In genomic region chr12:81324116-81324515, GRCm38 (mm10) we compare ENCODE assay signal across 25 mouse cellular contexts. TPM values are rescaled to one million over a fixed set of nuclear protein-coding genes. Genes with fewer than 3 reads are reported as not detected.
A peak's percentile ranks its signal among the peaks of the same experiment; 100 is the strongest.
DNase-seq lines count a peak whose midpoint lies in the region; ATAC-seq lines count a peak whose summit lies in the region.
"Had no signal": no experiment of that assay in that cellular context is flagged by ENCODE, and none has a peak within 500 bp of the region (broad histone marks: within the 10 kb centered on the region; RNA-seq: fewer than 3 reads in every experiment).

No protein-coding gene starts in this region.

- 91% methylated on average over 3 of the region's 3 CpGs for WGBS in neural tube, embryonic 15.5 days
- 83% methylated on average over 3 of the region's 3 CpGs for WGBS in heart, embryonic 12.5 days

- H3K27me3 ChIP-seq in neural tube, embryonic 15.5 days (replicated peaks), result no peaks in the 10 kb centered on the region
- peaks cover 11% of the 10 kb centered on the region; the same call in 1 of the 2 replicates for H3K27me3 ChIP-seq in heart, embryonic 12.5 days (replicated peaks)
- H3K27me3 ChIP-seq: embryonic facial prominence, embryonic 15.5 days had no signal

- H3K36me3 ChIP-seq in neural tube, embryonic 15.5 days, result no peaks in the 10 kb centered on the region
- H3K36me3 ChIP-seq in heart, embryonic 12.5 days, result no peaks in the 10 kb centered on the region
- H3K36me3 ChIP-seq: embryonic facial prominence, embryonic 15.5 days; heart, embryonic 15.5 days; liver, embryonic 12.5 days had no signal

- no peak overlapping the region for H3K4me2 ChIP-seq in neural tube, embryonic 15.5 days
- H3K4me2 ChIP-seq in heart, embryonic 12.5 days, result no peak overlapping the region
- H3K4me2 ChIP-seq: embryonic facial prominence, embryonic 15.5 days; heart, embryonic 15.5 days; liver, embryonic 12.5 days had no signal

- H3K4me3 ChIP-seq in neural tube, embryonic 15.5 days (replicated peaks), result no peak overlapping the region
- H3K4me3 ChIP-seq in heart, embryonic 12.5 days, result no peak overlapping the region
- H3K4me3 ChIP-seq: embryonic facial prominence, embryonic 15.5 days; heart, adult 2 months; heart, embryonic 15.5 days; liver, embryonic 12.5 days had no signal

- H3K9me3 ChIP-seq in neural tube, embryonic 15.5 days (replicated peaks), result no peaks in the 10 kb centered on the region
- no peaks in the 10 kb centered on the region for H3K9me3 ChIP-seq in heart, embryonic 12.5 days (replicated peaks)
- H3K9me3 ChIP-seq: embryonic facial prominence, embryonic 15.5 days; heart, embryonic 15.5 days; liver, embryonic 12.5 days had no signal

- intact Hi-C loops in left cerebral cortex, postnatal 25 days (cut with DNase I), result loop anchor here (1.0 to 5.0 kb wide), 3 partner anchors 77 to 137 kb away; no protein-coding TSS in a partner anchor

- no peak overlapping the region for H3K27ac ChIP-seq in neural tube, embryonic 15.5 days (replicated peaks)
- H3K27ac ChIP-seq in heart, embryonic 12.5 days (ENCODE audit: poor library complexity, severe bottlenecking), result no peak overlapping the region
- H3K27ac ChIP-seq: embryonic facial prominence, embryonic 15.5 days; heart, adult 2 months; heart, embryonic 15.5 days; hindbrain, postnatal 0 days; liver, embryonic 12.5 days had no signal

- ATAC-seq in neural tube, embryonic 15.5 days (ENCODE audit: low FRiP score), result no peak
- ATAC-seq in heart, embryonic 12.5 days (ENCODE audit: insufficient number of reproducible peaks, low FRiP score), result no peak
- ATAC-seq: hindbrain, postnatal 0 days; liver, embryonic 12.5 days; midbrain, embryonic 16.5 days had no signal

- peaks cover 7% of the 10 kb centered on the region for H3K4me1 ChIP-seq in neural tube, embryonic 15.5 days
- H3K4me1 ChIP-seq in heart, embryonic 12.5 days (replicated peaks), result peaks cover 13% of the 10 kb centered on the region
- H3K4me1 ChIP-seq: embryonic facial prominence, embryonic 15.5 days; liver, embryonic 12.5 days had no signal

- H3K9ac ChIP-seq in neural tube, embryonic 15.5 days (replicated peaks), result no peak overlapping the region
- H3K9ac ChIP-seq in heart, embryonic 12.5 days, result no peak overlapping the region
- H3K9ac ChIP-seq: embryonic facial prominence, embryonic 15.5 days; heart, embryonic 15.5 days; liver, embryonic 12.5 days had no signal

- DNase-seq in cerebellum, adult 18-20 months, result peak; percentile 14 to 27
- DNase-seq in cerebellum, adult 11 months, result no peak
- peak; percentile 73 for DNase-seq in heart, adult 11 months
- DNase-seq in heart, adult 18-20 months, result no peak
- peak; percentile 88 for DNase-seq in brain, adult 2 months (ENCODE audit: low read depth, low spot score)
- DNase-seq in left cerebral cortex, postnatal 25 days (ENCODE audit: low spot score in 2 of 2), result peak; percentile 38 to 89
- DNase-seq: adrenal gland, adult 2 months; cerebellum, postnatal 14 days; gastrocnemius, postnatal 10 days; heart, adult 2 months; kidney, adult 11 months; lung, adult 2 months; lung, postnatal 4 days; spleen, adult 18-20 months; thymus, adult 18-20 months; thymus, postnatal 4 days had no signal

RNA-seq across cellular contexts. Expression of gene Slc8a3, which starts 8.9 kb away (rescaled TPM):
- under 1 TPM; 0.17 to 0.21 TPM for total RNA-seq in heart, adult 18-20 months (2021)
- total RNA-seq in left cerebral cortex, postnatal 25 days (2021), result 10 to 100 TPM; 17.3 to 23.8 TPM
- 11.0 and 12.4 TPM in 2 replicates for polyA plus RNA-seq in neural tube, embryonic 15.5 days (2015; fragmentation: Nextera tagmentation; extraction: Ambion mirVana)
- polyA plus RNA-seq in heart, embryonic 12.5 days (2016; fragmentation: Nextera tagmentation; extraction: Ambion mirVana), result 0.43 and 0.49 TPM in 2 replicates
- total RNA-seq: hematopoietic stem cell, adult 5-6 weeks; neutrophil, adult 5-6 weeks had no signal

RNA-seq across cellular contexts. Expression of gene Gm4787, which starts 55.1 kb away (rescaled TPM):
- total RNA-seq in heart, adult 18-20 months (2021), result under 1 TPM; 0.20 to 0.49 TPM
- 1 to 10 TPM; 1.6 to 3.2 TPM for total RNA-seq in left cerebral cortex, postnatal 25 days (2021)
- 0.31 TPM in 2 replicates for polyA plus RNA-seq in neural tube, embryonic 15.5 days (2015; fragmentation: Nextera tagmentation; extraction: Ambion mirVana)
- polyA plus RNA-seq in heart, embryonic 12.5 days (2016; fragmentation: Nextera tagmentation; extraction: Ambion mirVana), result 0.14 and 0.18 TPM in 2 replicates

Comparison
In these comparisons a context has a peak if more than half of its experiments do, and no peak if none do; other contexts are left out.
1. DNase-seq: peak in cerebellum, adult 18-20 months (2 of 2), heart, adult 11 months (single experiment), brain, adult 2 months (single experiment) and left cerebral cortex, postnatal 25 days (2 of 2); none in cerebellum, adult 11 months (single experiment) and heart, adult 18-20 months (0 of 2).
2. RNA of gene Slc8a3, which starts 8.9 kb away (total RNA-seq): 17.3 to 23.8 TPM in left cerebral cortex, postnatal 25 days; 0.17 to 0.21 TPM in heart, adult 18-20 months; every median in the first group is over 10 times any median in the second.